Mouse (Mus musculus) frontal cortex, postnatal 25 days (tissue): Measurements from ENCODE around the gene Eif3k.
A peak's percentile ranks its signal among the peaks of the same experiment; 100 is the strongest.

ENCODE experiments used
- DNase-seq, 2 experiments: peaks; one replicate each; pipeline ENCODE4 v3.0.0; 2022; ENCODE audit warnings: low spot score in 2 of 2

The Eif3k gene

GRCm38 (mm10) chr7:28981651-28982273 lies at the start of gene Eif3k, which contains the start of gene Map4k1:
Gene Eif3k (minus strand): TSS chr7:28981864.
Gene Map4k1 (plus strand): TSS chr7:28982050.
- DNase-seq, result peak; percentile 88 to 94

DNA sequence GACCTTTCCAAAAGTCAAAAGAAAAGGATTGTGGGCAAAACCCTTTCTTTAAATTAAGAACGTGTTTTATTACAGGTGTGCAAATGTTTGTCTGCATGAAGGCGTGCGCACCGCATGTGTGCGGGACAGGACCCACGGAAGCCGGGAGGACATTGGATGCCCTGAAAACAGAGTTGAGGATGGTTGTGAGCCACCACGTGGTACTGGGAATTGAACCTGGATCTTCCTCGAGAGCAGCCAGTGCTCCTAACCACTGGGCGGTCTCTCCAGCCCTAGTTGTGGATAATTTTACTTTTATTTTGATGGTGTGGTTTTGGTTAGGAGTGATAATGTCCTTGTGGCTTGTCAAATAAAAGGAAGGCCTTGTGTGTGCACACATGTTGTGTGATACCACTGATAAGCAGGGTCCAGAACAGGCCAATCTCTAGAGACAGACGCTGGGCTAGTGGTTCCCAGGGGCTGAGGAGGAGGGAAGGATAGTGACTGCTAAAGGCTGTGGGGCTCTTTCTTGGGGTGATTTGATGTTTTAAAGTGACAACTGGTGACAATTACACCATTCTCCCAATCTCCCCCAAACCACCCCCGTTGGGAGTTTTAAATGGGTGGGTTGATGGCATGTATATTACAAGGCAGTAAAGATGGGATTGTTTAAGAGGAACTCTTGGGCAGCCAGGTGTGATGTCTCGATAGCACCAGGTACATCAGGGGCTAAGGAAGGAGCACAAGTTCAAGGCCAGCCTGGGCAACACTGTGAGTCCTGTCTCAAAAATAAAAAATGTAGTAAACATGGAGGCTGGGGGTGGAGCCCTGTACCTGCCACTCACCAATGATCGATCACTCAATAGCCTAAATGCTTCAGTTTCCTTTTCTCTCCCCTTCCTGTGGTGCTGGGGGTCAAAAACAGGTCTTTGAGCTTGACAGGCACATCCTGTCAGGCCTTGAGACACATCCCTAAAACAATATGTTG lies 48.3 kb upstream of the Eif3k start:
- no peak for DNase-seq

DNA sequence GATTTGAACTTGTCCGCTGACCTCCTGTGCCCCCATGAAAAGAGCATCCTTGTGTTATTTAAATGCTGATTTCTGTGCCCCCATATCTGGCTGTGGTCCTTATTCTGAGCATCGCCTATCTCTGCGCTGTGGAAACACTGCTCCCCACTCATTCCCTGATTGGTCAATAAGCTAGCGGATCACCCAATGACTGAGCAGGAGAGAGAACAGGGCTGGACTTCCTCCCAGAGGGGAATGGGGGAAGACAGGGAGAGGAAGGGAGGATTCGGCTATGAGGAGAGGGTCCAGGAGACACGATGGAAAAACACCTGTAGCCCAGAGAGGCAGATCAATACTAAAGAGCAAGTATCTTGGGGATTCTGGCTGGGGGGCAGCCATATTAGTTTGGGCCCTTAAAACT lies 47.1 kb upstream of the Eif3k start:
- DNase-seq, result no peak

- DNase-seq, result no peak
Observed at GRCm38 (mm10) chr7:29026811-29027210, 45.1 kb upstream of the Eif3k start.

DNA sequence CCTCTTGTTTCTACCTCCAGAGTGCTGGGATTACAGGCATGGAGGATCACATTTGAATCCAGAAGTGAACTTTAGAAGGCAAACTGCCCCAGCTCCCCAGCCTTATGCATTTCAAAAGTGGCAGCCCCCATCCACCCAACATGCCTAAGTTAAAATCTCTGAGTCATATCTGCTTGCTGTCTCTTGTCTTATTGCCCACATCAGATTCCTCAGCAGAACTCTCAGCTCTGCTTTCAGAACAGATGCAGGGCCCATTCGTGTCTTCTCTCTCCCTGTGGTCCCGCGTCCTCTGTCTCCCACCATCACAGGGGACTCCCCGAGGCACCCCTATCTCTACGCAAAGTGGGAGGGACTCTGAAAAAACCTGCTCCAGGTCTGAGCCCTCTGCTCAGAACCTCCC lies 44.5 kb upstream of the Eif3k start:
- no peak for DNase-seq

- DNase-seq, result no peak
Observed at GRCm38 (mm10) chr7:29025566-29025965, 43.9 kb upstream of the Eif3k start.

DNA sequence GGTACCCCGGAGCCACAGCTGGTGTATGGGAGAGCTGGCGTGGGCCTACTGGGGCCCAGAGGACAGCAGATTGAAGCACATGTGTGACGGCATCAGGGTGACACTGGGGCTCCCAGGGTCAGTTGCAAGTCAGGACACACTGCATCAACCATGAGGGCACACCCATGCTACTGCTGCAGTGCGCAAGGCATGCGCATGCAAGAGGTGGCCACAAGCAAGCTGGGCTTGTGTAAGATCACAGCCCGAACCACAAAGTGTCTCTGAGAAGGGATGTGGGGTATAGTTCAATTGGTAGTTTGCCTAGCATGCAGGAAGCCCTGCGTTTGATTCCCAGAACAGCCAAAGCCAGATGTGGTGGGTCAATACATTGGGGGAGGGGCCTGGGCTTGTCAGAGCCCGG lies 41.9 kb upstream of the Eif3k start:
- no peak for DNase-seq

GRCm38 (mm10) chr7:29022479-29022878 lies 40.8 kb upstream of the Eif3k start:
- no peak for DNase-seq

GRCm38 (mm10) chr7:29019447-29020220 lies 38.0 kb upstream of the Eif3k start:
- no peak for DNase-seq

DNA sequence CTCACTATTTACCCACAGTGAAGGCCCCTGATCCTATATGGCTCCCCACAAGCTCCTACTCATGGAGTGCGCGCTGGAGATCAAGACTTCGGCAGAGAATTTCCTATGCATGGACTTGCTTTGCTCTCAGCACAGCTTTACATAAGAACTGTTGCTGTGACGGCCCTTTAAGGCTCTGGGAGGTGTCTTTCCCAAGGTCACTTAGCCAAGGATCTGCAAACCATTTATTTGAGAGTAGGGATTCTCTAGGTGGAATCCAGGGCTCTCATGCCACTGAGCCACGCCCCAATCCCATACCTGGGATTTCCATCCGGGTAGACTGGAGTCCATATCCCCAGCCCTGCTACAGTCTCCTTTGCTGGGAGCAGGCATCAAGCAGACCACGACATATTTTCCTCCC lies 35.6 kb upstream of the Eif3k start:
- DNase-seq, result no peak

DNA sequence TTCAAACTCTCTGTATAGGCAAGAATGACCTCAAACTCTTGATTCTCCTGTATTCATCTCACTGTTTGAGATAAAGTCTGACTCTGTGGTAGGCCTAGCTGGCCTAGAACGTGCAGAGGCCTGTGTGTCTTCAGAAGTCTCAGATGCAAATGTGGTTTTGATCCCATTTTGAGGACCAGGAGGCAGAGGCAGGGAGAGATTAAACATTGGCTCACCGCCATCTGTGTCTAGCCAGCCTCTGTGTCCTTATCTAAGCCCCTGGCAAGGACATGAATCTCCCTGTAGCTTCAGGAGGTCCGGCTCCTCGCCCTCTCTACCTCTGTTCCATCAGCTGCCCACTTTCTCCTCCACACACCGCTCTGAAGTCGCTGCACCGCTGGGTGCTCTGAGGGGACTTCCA lies 34.8 kb upstream of the Eif3k start:
- DNase-seq, result no peak

- no peak for DNase-seq
Observed at GRCm38 (mm10) chr7:29014984-29015383, 33.3 kb upstream of the Eif3k start.

DNA sequence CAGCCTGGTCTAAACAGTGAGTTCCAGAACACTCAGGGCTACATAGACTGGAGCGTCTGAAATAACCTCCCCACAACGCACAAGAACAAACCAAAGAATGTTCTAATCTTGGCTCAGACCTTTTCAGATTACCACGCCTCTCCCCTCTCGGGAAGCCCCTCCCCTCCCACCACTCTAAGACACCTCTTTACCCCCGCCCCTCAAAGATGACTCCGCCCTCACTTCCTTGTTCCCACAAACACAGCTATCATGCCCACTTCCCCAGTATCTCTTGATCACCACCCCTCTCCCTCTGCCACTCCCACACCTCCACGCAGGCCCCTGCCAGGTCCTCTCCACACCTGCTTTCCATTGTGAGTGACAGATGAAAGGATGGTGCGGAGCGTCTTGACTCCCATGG lies 27.1 kb upstream of the Eif3k start:
- DNase-seq, result no peak

GRCm38 (mm10) chr7:29008171-29008570 lies 26.5 kb upstream of the Eif3k start:
- no peak for DNase-seq

- DNase-seq, result no peak
Observed at GRCm38 (mm10) chr7:29007224-29008101, 25.8 kb upstream of the Eif3k start.

- no peak for DNase-seq
Observed at GRCm38 (mm10) chr7:29000651-29001605, 19.3 kb upstream of the Eif3k start.

DNA sequence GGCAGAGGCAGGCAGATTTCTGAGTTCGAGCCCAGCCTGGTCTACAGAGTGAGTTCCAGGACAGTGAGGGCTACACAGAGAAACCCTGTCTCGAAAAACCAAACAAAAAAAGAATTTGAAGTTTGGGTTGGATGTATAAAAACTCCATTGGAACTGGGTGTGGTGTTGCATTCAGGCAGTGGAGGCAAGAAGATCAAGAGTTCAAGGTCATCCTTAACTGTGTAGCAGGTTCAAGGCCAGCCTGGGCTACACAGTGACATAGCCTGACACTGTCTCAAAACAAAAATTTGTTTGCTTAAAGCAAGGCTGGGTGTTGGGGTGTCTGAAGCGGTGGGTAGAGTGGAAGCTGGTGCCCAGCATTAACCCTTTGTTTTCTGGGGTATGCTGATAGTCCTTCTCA lies 11.7 kb upstream of the Eif3k start:
- no peak for DNase-seq

DNA sequence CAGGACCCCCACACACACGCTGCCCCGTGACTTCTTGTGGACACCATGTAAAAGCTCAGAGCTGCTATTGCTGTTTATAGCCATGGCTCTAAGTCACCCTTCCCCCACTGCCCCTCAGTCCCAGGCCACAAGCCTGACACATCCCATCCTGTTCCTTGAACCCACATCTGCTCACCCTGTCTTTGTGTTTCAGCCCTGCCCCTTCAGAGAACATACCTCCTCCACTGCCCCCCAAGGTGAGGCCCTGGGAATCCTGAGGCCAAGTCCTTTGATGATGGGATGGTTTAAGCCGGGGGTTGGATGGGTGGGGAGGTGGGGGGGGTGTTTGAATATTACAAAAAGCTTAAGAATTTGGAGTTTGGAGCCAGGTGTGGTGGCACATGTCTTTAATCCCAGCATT lies 11.3 kb upstream of the Eif3k start:
- no peak for DNase-seq

DNA sequence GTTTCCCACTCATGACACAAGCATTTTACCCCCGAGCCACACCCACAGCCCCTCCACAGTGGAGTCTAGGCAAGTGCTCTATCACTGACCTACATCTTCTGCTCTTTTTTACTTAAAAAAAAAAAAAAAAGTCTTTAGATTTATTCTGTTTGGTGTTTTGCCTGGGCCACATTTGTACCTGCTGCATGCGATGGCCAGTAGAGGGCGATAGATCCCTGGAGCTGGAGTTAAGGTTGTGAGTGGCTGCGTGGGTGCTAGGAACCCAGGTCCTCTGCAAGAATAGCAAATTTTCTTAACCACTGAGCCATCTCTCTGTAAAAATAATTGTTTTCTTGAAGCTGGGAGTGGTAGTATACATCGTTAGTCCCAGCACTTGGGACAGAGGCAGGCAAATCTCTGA lies 10.0 kb upstream of the Eif3k start:
- no peak for DNase-seq

GRCm38 (mm10) chr7:28990766-28991273 lies 9.2 kb upstream of the Eif3k start:
- DNase-seq, result no peak
